Mouse (Mus musculus): ENCODE results near the gene Grid2. TPM values are rescaled to one million over a fixed set of nuclear protein-coding genes. Genes with fewer than 3 reads are reported as not detected.

Gene Grid2
- total RNA-seq, 2 experiments from 2014 or later = not detected

- DNase-seq = no peak
- TF ChIP-seq CTCF (IDR thresholded peaks at IDR 0.05) = no peak
- Histone ChIP-seq H3K27ac (no peak overlapping the region), H3K4me3 (no peak overlapping the region)
- intact Hi-C loops (cut with DNase I) = no loop called here
Measured at GRCm38 (mm10) chr6:64308631-64309030, 1053.0 kb downstream of the Grid2 start.

DNA sequence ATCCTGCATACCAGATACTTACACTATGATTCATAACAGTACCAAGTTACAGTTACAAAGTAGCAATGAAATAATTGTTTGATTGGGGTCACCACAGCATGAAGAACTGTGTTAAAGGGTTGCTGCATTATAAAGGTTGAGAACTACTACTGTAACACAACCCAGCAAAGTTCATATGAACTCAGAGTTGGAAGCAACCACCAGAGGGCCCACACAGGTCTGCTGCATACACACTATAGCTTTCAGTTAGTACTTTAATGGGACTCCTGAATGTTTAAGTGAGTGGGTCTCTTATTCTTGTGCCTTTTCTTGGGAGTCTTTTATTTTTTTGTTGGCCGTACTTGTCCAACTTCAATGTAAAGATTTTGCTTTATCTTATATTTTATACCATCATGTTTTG lies 1057.5 kb downstream of the Grid2 start:
- peak; percentile 12; the same call in 1 of the 2 replicates for TF ChIP-seq CTCF (IDR thresholded peaks at IDR 0.05)
- DNase-seq = no peak
- no peak overlapping the region for H3K4me3 ChIP-seq
- intact Hi-C loops (cut with DNase I) = no loop called here
- H3K27ac ChIP-seq = no peak overlapping the region

GRCm38 (mm10) chr6:64326936-64327335 lies 1071.3 kb downstream of the Grid2 start:
- no peak for DNase-seq
- Histone ChIP-seq H3K27ac (no peak overlapping the region), H3K4me3 (no peak overlapping the region)
- no peak for TF ChIP-seq CTCF (IDR thresholded peaks at IDR 0.05)
- intact Hi-C loops (cut with DNase I) = no loop called here

DNA sequence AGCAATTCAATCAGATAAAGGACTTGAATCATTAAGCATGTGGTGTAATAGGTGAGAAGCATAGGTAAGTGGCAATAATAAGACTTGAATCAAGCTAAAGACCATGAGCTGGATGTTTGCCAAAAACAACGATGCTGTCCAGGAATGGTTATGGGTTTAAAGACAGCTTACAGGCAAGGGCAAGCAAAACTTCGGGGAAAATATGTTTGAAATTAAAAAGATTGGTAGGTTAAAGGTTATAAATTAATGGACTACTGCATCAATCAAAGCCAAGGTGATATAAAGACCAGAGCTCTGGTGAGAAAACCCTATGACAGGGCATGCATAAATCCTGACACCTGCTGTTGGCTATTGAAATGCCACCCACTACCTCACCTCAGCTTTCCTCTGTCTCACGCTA lies 1072.2 kb downstream of the Grid2 start:
- DNase-seq = no peak
- intact Hi-C loops (cut with DNase I) = no loop called here
- no peak overlapping the region for H3K27ac ChIP-seq
- H3K4me3 ChIP-seq = no peak overlapping the region
- TF ChIP-seq CTCF (IDR thresholded peaks at IDR 0.05) = no peak

- DNase-seq = no peak
- intact Hi-C loops (cut with DNase I) = no loop called here
Measured at GRCm38 (mm10) chr6:64398413-64399098, 1142.9 kb downstream of the Grid2 start.

DNA sequence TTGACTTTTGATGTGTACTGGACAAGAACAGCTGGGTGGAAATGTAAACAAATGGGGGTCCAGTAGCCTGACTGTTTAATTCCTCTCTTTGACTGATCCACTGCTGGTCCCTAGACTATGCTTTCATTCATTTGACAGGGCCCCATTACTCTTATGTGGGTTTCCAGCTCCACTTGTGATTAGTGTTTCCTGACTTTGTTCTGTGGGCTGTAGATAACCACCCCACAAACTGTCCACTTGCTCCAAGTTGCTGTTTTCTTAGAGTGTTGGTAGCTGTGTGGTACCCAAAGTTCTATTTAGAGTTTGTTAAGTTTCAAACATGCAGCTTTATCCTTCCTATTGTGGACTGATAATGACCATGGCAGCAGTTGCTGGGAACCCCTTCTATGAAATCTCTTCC lies 1172.0 kb downstream of the Grid2 start:
- H3K4me3 ChIP-seq = no peak overlapping the region
- TF ChIP-seq CTCF (IDR thresholded peaks at IDR 0.05) = no peak
- no peak overlapping the region for H3K27ac ChIP-seq
- DNase-seq = no peak
- intact Hi-C loops (cut with DNase I) = no loop called here

More at GRCm38 (mm10) chr6:64398413-64399098, 1142.9 kb downstream of the Grid2 start:
- TF ChIP-seq CTCF (IDR thresholded peaks at IDR 0.05) = no peak
- Histone ChIP-seq H3K4me3 (no peak overlapping the region), H3K27ac (no peak overlapping the region)

- Histone ChIP-seq H3K27ac (no peak overlapping the region), H3K4me3 (no peak overlapping the region)
- no peak for DNase-seq
- no peak for TF ChIP-seq CTCF (IDR thresholded peaks at IDR 0.05)
- intact Hi-C loops (cut with DNase I) = no loop called here
Measured at GRCm38 (mm10) chr6:64428898-64429297, 1173.2 kb downstream of the Grid2 start.

DNA sequence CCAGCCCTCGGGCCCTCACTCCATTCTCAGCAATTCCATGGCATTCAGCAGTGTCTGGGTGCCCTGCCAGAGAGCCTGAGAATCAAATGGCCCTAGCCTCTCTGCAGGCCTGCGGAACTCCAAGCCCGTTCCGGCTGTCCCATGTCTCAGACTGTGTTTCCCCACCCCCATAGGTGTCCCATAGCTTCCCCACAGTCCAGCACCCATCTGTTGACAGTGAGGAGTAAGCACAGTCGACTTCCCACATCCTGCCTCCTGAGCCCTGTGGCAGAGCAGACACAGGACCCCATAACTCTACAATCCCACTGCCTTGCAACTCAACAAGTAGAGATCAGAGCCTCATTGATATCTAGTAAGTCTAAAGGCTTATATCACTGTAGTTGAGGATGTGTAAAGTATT lies 1192.5 kb downstream of the Grid2 start:
- intact Hi-C loops (cut with DNase I) = no loop called here
- Histone ChIP-seq H3K27ac (no peak overlapping the region), H3K4me3 (no peak overlapping the region)
- TF ChIP-seq CTCF (IDR thresholded peaks at IDR 0.05) = no peak
- no peak for DNase-seq

GRCm38 (mm10) chr6:64448864-64449355 lies 1193.2 kb downstream of the Grid2 start:
- H3K27ac ChIP-seq = no peak overlapping the region
- no peak for DNase-seq
- intact Hi-C loops (cut with DNase I) = no loop called here
- no peak for TF ChIP-seq CTCF (IDR thresholded peaks at IDR 0.05)
- no peak overlapping the region for H3K4me3 ChIP-seq

DNA sequence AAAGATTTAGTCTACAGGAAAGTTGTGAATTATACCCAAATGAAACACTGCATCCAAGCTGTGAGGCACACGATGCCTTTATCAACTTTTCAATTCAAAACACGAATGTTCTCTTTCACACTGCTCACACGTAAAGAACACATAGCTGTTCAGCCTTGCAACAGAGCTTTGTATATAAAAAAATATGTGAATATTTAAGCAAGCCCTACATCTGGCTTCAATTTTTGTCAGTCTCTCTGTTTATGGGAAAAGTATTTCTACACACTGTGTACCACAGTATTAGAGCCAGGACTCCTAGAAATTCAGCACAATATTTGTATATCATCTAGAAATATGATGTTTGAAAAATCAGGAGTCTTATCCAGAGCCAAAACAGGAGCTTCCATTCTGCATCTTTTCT lies 1195.1 kb downstream of the Grid2 start:
- DNase-seq = no peak
- intact Hi-C loops (cut with DNase I) = no loop called here
- H3K27ac ChIP-seq = no peak overlapping the region
- no peak overlapping the region for H3K4me3 ChIP-seq
- TF ChIP-seq CTCF (IDR thresholded peaks at IDR 0.05) = no peak

GRCm38 (mm10) chr6:64479884-64480283 lies 1224.2 kb downstream of the Grid2 start:
- Histone ChIP-seq H3K27ac (no peak overlapping the region), H3K4me3 (no peak overlapping the region)
- DNase-seq = no peak
- TF ChIP-seq CTCF (IDR thresholded peaks at IDR 0.05) = no peak
- intact Hi-C loops (cut with DNase I) = no loop called here

- DNase-seq = no peak
- TF ChIP-seq CTCF (IDR thresholded peaks at IDR 0.05) = no peak
- intact Hi-C loops (cut with DNase I) = no loop called here
- Histone ChIP-seq H3K4me3 (no peak overlapping the region), H3K27ac (no peak overlapping the region)
Measured at GRCm38 (mm10) chr6:64480592-64480991, 1224.9 kb downstream of the Grid2 start.

DNA sequence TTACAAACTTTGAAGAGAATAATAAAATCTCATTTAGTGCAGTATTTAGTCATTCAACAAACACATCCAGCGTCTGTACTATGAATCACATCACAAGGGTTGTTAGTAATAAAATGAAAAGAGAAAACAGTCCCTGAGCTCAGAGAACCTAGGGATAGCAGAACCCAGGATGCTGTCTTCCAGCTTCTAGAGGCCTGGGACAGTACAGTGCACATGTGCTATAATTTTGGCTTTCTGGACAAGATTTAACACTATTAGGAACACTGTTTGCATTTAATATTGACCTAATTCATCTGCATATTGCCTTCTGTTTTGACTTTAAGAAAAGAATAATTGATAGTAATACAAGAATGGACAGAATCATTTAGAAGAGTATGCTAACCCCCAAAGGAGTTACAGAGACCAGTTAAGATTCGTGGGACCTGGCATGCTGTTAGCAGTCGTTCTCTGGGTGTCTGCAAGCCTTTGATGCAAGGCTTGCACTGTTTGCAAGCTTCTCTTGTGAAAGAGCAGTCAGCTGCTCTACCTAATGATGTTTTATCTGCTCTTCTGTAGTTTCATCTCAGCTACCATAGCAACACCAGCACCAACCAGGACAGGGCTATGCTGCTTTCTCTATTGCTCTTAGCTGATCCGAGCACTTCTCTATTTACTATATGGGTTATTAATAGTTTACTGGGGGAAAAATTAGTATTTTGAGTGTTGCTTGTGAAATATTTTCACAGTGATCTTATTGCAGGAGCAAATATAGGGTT lies 1234.8 kb downstream of the Grid2 start:
- no peak for TF ChIP-seq CTCF (IDR thresholded peaks at IDR 0.05)
- intact Hi-C loops (cut with DNase I) = no loop called here
- no peak for DNase-seq
- Histone ChIP-seq H3K27ac (no peak overlapping the region), H3K4me3 (no peak overlapping the region)

Data from gastrocnemius, adult 2 months (tissue).